Mouse (Mus musculus) cerebellum, postnatal 14 days (tissue): Measurements from ENCODE around the gene Naxd.
"Not testable (repeated sequence)": the region's sequence is repeated elsewhere in the genome, so short reads cannot be mapped to it uniquely, and the experiment has no call there.

ENCODE experiments used
- DNase-seq, 2 experiments: peaks; one replicate each; pipeline ENCODE4 v3.0.0; 2021; ENCODE audit warnings: mixed read lengths in 2 of 2

Gene Naxd

DNA sequence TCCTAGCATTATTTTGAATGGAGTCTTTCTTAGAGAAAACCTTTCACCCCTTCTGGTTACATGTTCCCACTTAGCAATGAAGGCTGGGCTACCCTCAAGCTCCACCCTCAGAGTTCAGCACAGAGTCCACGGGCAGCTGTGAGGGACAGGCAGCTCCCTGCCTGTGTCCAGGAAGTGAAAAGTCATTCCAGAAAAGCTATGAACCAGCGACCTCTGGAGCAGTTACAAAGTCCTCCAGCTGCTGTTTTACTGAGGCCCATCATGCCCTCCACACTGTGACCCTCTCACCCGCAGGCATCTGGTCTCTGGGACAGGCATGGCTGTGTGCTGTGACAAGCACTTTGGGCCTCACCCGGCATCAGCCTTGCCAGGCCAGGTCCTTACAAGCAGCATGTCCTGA, 24.2 kb upstream of the Naxd start:
- no peak for DNase-seq

DNA sequence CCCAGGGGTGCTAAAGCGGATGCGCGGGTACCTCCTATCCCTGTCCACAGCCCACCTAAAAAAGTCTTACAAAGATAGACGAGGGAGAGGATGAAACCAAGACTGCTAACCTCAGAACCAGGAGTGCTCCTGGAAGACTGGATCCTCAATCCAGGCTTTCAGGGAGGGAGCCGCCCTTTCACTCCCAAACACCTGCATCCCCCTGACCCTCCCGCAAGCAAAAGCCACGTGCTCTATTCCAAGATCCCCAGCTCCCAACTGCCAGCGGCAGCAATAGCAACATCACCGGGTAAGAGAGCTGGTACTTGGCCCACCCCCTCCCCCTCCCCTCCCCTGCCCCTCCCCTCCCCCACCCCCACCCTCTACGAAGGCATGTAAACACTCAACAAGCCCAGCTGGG, 21.9 kb upstream of the Naxd start:
- DNase-seq, result no peak

DNA sequence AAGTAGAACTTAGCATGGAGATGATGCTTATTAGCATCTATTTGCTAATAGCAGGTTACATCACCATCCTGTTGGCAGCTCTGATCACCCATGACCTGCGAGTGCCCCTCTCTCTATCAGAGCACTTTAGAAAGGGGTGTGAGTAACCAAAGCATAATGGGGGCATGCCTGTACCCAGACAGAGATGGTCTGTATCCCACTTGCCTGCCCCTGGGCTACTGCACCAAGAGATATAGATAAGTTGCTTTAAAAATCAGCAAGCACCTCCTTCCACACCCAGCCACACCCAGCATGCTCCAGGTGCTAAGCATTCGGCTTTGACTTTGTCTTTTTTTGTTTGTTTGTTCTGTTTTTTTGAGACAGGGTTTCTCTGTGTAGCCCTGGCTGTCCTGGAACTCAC, 21.4 kb upstream of the Naxd start:
- DNase-seq, result no peak

DNA sequence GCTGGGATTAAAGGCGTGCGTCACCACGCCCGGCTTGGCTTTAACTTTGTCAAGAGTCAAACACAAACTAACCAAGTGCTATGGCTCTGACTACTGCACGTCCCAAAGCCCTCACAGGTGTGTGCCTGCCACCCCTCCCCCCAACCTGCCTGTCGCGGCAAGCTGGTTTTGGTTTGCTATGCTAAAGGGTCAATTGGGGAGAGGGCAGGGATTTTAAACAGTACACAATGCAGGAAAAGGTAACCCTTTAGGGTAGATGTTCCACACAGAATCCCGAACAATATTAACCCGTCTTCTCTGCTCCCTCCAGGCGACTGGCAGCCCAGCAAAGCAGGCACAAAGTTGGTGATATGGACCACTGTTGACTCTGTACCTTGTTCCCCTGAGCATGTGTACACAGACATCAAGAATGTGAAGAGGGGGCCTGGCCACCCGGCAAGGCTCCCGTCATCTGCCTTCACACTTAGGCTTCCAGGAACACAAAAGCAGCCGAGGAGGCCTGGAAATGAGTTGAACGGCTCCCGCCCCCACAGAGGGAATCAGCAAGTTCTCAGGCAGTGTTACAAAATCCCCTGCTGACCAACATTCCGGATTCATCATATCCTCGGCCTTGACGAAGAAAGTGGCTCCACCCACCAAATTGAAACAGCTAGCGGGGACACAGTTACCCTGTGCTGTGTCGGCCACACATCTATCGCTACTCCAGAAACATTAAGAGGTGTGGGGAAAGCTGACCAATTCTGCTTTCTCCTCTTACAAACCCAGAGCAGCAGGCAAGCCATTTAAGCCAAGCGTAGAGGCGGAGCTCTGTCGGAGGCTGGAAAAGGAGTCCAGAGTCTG, 20.7 kb upstream of the Naxd start:
- DNase-seq, result peak in 1 of 2 experiments; percentile 7

DNA sequence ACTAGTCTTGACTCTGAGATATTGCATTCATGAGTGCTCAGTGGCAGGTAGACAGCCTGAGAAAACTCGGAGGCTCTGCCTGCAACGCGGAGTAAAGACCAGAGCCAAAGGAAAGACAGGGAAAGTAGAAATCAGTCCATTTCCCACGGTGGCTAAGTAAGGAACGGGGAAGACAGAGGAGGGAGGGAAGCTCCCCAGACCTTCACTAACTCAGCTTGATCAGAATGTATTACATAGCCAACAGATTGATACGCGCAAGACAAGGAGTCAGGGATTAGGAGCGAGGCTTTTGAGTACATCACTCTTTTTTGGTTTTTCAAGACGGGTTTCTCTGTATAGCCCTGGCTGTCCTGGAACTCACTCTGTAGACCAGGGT, 20.1 kb upstream of the Naxd start:
- DNase-seq, result no peak

DNA sequence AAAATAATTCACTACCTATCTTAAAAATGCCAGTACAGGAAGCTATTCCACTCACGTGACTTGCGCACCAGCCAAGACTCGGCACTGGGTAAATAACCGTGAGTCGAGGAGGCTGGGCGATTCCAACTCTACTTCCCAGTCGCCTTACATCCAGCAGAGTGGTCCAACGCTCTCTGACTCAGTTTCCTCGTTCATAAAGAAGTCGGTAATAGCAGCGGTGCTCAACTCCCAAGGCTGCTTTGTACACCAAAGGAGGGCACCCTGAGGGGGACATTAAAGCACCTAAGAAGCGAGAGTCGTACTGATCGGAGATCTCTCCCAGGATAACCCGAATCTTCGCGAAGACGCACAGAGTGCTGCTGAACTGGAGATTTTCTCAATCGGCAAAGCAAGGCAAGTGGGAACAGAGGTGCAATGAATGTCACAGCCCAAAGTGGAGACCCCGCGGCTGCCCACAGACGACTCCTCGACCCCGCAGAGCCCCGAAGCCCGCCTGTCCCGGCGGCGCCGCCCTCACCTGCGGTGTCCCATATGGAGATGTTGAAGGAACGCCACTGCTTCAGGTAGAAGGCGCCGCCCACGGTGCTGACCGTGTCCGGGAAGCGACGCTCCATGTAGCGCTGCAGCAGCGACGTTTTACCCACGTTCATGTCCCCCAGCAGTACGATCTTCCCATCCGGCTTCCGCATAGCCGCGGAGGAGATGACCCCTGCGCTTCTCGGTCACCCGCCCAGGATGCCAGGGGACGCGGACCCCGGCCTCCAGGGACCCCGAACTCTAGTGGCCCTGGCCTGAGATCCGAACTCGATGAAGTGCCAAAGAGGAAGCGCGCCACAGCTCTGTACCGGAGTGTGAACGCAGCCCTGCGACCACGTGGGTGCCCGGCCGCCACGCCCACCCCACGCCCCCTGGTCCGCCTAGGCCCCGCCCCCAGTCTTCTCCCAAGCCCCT, 19.2 kb upstream of the Naxd start, which contains the start of gene Rab20:
TSS of gene Rab20 (minus strand) at position 900 of the 951 bp plus-strand sequence.
- DNase-seq, result peak; percentile 34 to 55

DNA sequence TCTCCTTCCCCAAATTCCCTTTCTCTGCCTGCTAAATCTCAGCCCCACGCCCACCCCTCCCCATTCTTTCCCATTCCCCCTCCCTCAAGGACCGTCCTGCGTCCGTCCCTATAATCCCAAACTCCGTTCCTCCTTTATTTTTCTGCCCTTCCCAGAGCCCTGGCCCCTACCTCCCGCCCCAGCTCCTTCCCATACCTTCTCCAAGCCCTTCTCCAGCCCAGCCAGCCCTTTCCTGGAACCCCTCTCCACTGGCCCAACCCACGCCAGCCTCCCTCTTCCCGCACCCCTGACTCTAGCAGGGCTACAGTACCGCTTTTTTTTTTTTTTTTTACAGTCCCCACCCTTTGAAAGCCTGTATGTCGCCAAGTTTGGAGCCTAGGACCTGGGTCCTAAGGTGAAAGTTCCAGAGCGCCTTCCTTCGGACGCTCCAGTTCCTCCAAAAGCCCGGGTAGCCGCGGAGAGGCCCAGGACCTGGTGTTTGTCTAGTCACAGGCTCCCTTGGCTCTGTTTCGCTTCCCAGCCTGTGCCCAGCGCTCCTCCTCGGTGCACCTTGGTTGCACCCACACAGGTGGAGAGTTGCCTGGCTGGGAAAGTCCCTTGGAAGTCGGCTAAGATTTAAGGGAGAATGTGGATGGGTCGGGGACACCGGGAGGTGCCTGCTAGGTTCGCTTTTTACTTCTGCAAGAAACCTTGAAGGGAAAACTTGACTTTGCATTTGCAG, 18.3 kb upstream of the Naxd start:
- DNase-seq, result no peak

DNA sequence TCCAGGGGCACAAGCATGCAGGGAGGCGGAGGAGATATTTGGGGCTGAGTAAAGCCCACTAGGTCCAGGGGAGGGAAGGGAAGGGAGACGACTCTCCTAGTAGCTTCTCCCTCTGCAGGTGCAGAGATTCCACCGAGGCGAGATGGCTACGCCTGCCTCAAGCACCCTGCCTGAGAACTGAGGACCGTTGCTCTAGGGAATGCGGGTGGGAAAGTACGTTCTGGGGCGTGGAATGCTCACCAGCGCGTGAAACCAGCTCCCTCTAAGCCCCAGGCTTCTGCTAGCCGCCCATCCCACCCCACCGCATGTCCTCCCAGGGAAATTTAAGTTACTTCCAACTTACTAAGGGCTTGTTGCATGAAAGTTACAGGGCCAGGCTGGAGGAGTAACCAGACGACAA, 17.7 kb upstream of the Naxd start:
- no peak for DNase-seq

DNA sequence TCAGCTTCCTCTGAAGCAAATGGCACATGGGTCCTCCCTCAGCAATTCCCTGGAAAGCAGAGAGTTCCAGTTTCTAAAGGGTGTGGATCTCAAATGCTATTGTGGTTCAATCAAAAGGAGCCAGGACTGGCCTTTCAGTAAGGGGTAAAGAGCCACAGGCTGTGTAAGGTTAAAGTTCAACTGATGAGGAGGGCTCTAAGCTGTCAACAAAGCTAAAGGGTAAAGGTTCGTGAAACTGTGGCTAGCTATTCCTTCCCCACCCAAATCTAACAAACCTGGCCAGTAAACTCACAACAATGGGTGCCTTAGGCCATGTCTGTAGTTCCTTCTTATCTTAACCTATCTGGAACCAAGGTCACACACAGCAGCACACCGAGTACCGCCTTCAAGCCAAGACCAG, 15.4 kb upstream of the Naxd start:
- no peak for DNase-seq

DNA sequence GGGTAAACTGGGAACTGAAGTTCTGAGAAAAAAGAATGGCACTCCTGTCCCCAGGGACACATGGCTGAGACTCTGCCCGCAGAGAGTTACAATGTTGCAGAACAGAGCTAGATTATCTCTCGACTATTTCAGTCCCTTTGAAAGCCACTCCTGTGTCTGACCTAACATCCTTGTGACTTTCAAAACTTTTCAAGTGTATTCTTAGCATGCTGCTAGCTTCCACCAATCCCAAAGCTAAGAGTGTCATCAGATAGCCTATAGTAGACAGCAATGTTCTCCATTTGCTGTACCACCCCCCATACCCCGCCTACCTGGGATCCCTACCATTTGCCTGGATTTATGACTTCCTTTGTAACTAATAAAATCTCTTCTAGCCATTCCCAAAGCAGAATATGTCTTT, 14.8 kb upstream of the Naxd start:
- no peak for DNase-seq

DNA sequence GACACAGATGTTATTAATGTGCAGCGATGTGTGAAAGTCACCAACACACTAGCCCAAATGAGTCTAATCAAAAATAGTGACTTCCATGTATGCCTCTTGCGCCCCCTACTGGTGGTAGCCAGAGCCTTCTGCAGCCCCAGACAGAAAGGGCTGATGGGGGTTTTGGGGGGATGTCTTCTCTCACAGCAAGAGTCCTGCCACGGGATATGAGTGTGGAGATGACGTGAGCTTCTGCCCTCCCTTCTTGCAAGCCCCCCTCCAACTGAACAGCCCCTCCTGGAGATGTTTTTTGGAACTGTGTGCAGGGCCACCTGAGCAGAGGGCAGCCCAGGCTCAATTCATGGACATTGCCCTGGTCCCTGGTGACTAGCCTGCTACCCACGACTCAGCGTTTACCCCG, 11.2 kb upstream of the Naxd start:
- peak; percentile 79 to 88 for DNase-seq

DNA sequence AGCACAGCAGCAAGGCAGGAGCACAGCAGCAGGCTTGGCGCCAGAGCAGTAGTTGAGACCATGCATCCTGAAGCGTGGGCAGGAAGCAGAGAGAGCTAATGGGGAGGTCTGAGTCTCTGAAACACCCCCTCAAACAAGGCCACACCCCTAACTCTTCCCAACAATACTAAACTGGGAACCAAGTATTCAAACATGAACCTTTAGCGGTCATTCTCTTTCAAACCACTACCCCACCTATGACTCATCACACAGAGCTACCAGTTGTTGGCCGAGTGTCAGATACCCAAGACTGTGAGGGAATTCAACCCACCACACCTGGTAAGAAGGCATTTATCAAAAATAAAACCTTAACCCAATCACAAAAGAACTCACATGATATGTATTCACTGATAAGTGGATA, 10.1 kb upstream of the Naxd start:
- no peak for DNase-seq

DNA sequence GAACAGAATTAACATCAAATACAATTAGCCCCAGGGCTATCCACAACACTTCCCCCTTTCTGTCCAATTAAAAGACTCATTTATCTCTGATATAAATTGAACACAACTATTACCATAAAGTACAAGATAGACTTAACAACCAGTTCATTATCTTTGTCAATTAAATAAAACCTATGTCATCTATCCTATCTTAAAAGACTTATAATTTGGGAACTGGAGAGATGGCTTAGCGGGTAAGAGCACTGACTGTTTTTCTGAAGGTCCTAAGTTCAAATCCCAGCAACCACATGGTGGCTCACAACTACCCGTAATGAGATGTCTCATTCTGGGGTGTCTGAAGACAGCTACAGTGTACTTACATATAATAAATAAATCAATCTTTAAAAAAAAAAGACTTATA, 5.0 kb upstream of the Naxd start:
- not testable (repeated sequence) for DNase-seq

DNA sequence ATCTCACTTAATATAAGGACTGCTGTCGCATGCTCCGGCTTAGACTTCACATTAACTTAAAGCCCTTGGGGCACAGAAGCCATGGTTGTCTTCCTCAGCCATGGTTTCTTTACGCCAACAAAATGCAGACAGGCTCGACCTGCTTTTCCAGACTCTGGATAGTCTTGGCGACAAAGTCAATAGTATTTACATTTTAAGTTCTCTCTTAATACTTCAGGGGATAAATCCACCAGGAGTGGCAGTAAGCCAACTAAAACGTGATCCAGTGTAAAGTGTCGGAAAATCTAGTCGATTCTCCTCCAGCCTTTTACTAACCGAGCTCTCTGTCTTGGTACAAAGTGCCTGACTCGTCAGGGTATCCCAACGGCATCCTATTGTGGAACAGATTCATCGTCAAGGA, 975 bp downstream of the Naxd start:
- DNase-seq, result no peak

DNA sequence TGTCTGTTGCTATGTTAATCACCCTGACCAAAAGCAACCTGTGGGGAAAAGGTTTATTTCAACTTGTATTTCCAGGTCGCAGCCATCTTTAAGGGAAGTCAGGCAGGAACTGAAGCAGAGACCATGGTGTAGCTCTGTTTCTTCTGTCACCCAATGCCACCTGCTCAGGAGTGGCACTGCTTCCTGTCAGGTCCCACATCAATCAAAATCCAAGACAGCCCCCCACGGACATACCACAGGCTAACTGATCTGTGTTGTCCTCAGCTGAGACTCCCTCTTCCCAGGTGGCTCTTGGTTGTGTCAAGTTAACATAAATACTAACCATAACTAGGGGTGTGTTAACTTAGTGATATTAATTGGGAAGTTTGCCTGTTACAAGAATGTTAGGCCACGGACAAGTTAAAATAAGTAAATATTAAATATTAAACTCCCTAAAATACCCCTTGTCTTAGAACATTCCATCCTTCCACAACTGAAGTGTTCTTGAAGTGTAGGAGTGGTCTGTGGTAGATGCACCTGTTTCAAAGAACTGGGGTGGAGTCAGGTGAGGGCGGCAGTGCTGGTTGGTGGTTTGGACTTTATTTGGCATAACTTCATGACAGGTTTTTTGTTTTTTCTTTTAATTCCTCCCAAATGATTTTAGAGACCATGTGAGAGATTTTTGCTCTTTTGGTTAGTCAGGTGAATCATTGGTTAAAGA, 1.6 kb downstream of the Naxd start:
- DNase-seq, result no peak

DNA sequence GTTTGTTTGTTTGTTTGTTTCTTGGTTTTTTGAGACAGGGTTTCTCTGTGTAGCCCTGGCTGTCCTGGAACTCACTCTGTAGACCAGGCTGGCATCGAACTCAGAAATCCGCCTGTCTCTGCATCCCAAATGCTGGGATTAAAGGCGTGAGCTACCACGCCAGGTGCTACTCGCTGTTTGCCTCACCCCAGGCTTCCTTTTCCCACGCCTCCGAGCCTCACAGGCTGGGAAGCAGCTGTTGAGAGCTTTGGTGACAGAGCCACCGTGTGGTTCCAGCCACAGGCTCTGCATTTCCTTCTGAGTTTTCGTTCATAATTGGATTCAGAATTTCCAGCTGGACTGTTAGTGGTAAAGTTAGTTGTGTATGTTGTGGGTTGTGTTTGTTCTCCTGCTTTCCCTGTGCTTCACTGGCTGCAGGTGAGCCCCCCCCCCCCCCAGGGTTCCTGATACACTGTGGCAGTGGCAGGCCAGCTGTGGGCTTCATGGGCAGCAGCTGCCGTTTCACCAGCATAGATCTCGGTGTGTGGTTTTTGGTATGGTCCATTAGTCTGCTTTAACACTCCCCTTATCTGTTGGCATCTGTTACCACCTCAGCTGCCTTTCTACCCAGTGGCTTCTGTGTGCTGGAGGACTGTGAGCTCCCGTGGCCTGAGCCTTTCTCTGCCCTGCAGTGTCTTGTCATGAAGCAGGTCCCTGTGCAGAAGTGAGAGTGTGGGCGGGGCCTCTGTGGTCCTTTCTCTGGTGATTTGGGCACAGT, 6.3 kb downstream of the Naxd start:
- no peak for DNase-seq

DNA sequence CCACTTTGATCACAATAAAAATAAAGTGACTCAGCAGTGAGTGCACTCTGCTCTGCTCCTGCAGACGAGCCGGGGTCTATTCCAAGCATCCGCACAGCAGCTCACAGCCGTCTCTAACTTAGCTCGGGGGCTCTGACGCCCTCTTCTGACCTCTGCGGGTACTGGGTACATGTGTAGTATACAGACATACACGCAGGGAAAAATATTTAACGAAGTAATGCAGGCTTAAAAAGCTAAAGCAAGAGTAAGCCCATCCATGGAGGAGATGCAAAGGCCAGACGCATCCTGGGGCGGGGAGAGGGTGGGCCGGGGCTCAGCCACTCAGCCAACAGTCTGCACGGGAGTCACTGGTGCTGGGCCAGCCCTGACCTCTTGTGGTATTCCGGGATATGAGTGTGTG, 8.8 kb downstream of the Naxd start:
- no peak for DNase-seq

DNA sequence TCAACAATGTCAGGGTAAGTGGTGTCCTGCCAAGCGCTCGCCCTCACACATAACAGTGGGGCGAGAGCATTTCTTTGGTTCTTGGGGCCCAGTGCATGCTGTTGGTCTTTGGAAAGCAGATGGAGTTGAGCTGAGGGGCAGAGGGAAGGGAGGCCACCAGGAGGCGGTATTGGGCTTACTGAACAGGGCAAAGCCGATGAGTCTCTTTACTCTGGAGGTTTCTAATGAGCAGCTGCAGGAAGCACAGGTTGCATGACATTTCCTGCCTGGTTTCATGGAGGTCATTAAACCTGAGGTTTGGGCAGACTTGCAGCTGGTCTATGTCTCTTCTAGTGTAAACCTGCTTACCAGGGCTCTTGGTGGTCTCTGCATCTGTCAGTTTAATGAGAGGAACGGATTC, 9.5 kb downstream of the Naxd start:
- peak; percentile 53 to 82 for DNase-seq

DNA sequence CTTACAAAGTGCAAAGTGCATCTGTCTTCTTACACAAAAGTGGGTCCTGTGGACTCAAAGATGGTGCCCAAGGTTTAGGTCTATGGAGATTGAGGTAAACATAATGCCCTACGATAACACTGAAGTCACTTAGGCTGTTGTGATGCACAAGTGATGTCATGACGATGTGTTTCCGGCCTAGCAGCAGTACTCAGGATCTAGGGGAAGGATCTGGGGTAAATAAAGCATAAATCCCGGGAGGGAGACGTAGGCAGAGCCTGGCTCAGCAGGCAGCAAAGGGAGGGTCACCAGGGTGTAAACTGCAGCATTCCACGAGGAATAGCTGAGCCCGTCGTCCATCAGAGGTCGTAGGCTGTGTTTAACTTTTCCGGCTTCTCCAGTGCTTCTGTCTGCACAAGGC, 11.6 kb downstream of the Naxd start:
- DNase-seq, result no peak

DNA sequence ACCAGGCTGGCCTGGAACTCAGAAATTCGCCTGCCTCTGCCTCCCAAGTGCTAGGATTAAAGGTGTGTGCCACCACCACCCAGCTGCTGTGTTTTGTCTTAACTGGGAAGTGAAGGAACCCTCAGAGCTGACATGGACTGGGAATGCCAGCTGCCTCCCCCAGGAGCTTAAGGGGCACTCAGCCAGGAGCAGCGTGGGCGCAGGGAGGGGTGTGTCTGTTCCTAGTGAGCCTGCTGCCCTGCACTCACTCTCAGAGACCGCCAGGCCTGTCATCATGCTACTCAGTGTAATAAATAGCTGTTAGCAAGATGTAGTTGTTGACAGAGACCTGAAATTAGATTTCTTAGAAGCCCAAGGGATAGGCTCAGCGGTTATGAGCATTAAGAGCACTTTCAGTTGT, 13.7 kb downstream of the Naxd start:
- no peak for DNase-seq

DNA sequence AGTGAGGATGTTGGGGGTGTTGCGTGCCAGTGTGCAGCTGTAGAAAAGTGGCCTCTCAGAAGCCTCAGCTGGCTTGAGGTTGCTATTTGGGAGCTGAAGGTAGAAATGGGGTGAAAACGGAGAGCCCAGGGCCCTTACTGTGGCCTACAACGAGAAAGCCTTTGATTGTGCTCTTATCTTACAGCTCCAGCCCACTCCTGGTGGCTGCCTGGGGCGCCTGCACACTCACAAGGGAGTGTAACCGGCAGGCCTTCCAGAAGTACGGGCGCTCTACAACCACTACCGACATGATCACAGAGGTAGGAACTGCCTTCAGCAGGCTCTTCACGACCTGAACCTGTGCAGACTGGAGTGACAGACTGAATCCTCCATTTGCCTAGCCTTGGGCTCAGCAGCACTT, 15.4 kb downstream of the Naxd start:
- no peak for DNase-seq

DNA sequence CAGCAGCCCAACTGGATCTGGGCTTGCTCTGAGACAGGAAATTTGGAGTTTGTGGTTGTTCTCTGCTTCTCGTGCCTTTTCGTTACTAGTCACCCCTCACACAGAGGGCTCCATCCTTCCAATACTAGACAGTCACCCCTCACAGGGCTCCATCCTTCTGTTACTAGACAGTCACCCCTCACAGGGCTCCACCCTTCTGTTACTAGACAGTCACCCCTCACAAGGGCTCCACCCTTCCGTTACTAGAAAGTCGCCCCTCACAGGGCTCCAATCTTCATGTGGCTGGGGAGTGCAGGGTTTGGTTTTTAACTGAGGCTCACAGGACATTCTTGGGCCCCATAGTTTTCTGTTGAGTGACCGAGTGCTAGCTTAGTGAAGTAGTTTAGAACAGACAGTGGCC, 15.9 kb downstream of the Naxd start:
- no peak for DNase-seq
